Mouse (Mus musculus): Measurements from ENCODE around the gene Rap2c. TPM values are rescaled to one million over a fixed set of nuclear protein-coding genes. Genes with fewer than 3 reads are reported as not detected.

Rap2c gene
- polyA plus RNA-seq, 1 experiment from 2014 or later = 18.3 TPM

DNA sequence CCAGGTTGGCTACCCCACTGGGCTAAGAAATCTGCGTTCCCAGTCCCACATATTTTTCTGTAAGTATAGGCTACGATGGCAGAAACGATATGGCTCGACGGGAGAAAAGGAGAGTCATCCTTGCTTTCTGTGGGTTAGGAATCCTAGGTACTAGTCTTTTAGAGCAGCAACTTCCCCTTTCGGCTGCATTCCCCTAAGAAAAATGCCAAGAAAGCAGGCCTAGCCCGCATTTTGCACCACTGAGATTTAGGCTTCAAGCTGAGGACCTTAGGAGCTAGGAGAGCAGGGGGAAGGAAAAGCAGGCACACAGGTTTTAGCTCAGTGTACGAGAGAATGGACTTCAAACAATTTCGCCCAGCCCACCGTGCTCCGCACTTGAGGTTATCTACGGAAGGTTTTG is 892 bp downstream of the Rap2c start:
- H3K9me3 ChIP-seq = no peaks in the 10 kb centered on the region
- peaks cover 27% of the 10 kb centered on the region for H3K4me1 ChIP-seq (replicated peaks)
- H3K27ac ChIP-seq = no peak overlapping the region
- WGBS = 36% methylated on average over 12 of the region's 12 CpGs
- peaks cover 4% of the 10 kb centered on the region; the same call in 1 of the 2 replicates for H3K36me3 ChIP-seq
- H3K27me3 ChIP-seq = no peaks in the 10 kb centered on the region
- ATAC-seq = no peak
- H3K4me2 ChIP-seq (replicated peaks) = peak overlapping the region; percentile 64
- peak overlapping the region; percentile 52 for H3K4me3 ChIP-seq (replicated peaks)
- H3K9ac ChIP-seq (replicated peaks) = peak overlapping the region; percentile 46; the same call in 1 of the 2 replicates

DNA sequence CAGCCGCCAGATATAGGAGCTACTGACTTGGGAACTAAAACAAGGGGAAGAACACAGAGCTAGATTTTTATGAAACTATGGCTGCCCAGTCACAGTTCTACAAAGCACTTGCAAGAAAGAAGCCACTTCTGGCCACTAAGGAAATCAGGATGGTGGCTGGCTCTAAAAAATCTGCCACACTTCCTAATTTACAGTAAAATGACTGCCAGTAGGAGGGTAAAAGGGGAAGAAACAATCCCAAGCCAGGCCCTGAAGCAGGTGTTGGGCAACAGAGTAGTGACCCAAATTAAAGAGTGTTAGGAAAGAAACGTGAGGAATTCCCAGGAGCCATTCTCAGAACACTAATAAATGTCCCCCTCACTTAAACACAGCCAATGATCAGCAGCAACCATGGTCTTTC is 5.5 kb downstream of the Rap2c start:
- ATAC-seq = no peak
- WGBS = 76% methylated on average over 2 of the region's 2 CpGs
- Histone ChIP-seq H3K9ac (replicated peaks) (no peak overlapping the region), H3K9me3 (no peaks in the 10 kb centered on the region), H3K4me1 (replicated peaks) (peaks cover 22% of the 10 kb centered on the region), H3K27ac (no peak overlapping the region), H3K4me3 (replicated peaks) (no peak overlapping the region), H3K27me3 (no peaks in the 10 kb centered on the region), H3K36me3 (peaks cover 12% of the 10 kb centered on the region), H3K4me2 (replicated peaks) (no peak overlapping the region)

DNA sequence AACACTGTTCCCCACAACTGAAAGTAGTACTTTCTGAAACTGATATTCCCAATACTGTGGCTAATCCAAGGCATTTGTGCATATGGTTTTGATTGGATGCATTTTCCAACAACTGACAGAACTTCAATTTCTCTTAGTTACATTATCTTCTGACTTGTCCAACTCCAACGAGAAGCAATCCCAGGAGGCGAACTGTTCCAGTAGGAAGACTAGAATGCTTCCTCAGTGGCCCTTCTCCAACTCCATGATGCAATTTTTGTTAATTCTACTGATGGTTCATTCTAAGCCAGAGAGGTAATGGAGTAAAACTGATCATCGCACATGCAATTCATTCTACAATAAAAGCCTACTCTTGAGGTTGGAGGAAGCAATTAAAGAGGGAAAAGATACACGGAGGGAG is 7.5 kb downstream of the Rap2c start:
- H3K27ac ChIP-seq = no peak overlapping the region
- H3K4me3 ChIP-seq (replicated peaks) = no peak overlapping the region
- peaks cover 12% of the 10 kb centered on the region for H3K36me3 ChIP-seq
- H3K9ac ChIP-seq (replicated peaks) = no peak overlapping the region
- WGBS = 92% methylated on average over 4 of the region's 4 CpGs
- no peak overlapping the region for H3K4me2 ChIP-seq (replicated peaks)
- no peak for ATAC-seq
- H3K27me3 ChIP-seq = no peaks in the 10 kb centered on the region
- H3K4me1 ChIP-seq (replicated peaks) = peaks cover 6% of the 10 kb centered on the region; the same call in 1 of the 2 replicates
- H3K9me3 ChIP-seq = no peaks in the 10 kb centered on the region

DNA sequence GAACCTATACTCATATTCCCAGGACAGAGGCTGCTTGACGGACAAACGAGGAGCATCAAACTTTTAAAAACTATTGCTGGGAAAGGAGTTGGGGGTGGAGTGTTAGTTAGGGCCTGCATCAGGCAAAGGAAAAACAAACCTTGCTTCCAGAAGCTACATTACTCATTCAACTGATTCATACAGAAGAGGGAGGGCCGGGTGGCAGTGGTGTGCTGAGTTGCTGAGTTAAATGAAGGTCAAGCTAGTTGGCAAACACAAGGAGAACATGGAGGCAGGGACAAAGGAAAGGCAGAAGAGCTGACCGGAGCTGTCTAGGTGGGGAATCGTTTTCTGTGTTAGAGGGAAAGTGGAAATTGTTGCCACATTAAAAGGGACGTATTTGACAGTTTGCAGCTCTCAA is 17.0 kb downstream of the Rap2c start:
- no peak overlapping the region for H3K4me2 ChIP-seq (replicated peaks)
- no peaks in the 10 kb centered on the region for H3K36me3 ChIP-seq
- H3K9me3 ChIP-seq = no peaks in the 10 kb centered on the region
- no peak overlapping the region for H3K9ac ChIP-seq (replicated peaks)
- no peak overlapping the region for H3K27ac ChIP-seq
- no peak for ATAC-seq
- H3K4me1 ChIP-seq (replicated peaks) = no peaks in the 10 kb centered on the region
- no peak overlapping the region for H3K4me3 ChIP-seq (replicated peaks)
- H3K27me3 ChIP-seq = no peaks in the 10 kb centered on the region
- WGBS = 79% methylated on average over 6 of the region's 6 CpGs

DNA sequence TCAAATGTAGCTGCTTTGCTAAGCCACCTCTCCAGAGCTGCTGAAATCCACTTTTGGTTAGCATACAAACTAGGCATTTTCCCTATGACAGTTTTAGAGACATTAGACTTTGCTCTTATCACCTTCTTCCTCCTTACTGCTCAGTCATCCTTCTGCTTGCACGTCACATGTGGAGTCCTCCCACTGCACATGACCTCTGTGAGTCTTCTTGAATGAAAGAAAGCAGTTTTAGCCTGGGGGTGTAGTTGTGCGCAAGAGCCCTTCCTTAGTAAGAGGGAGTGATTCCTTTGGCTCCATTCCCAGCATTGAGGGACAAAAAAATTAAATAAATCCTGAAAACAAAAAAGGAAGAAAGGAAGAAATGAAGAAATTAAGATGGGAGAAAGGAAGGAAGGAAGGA is 22.5 kb downstream of the Rap2c start:
- Histone ChIP-seq H3K27ac (no peak overlapping the region), H3K9ac (replicated peaks) (no peak overlapping the region), H3K4me2 (replicated peaks) (no peak overlapping the region), H3K9me3 (no peaks in the 10 kb centered on the region), H3K36me3 (no peaks in the 10 kb centered on the region), H3K4me1 (replicated peaks) (no peaks in the 10 kb centered on the region), H3K27me3 (no peaks in the 10 kb centered on the region), H3K4me3 (replicated peaks) (no peak overlapping the region)
- 78% methylated on average over 2 of the region's 2 CpGs for WGBS
- ATAC-seq = no peak

DNA sequence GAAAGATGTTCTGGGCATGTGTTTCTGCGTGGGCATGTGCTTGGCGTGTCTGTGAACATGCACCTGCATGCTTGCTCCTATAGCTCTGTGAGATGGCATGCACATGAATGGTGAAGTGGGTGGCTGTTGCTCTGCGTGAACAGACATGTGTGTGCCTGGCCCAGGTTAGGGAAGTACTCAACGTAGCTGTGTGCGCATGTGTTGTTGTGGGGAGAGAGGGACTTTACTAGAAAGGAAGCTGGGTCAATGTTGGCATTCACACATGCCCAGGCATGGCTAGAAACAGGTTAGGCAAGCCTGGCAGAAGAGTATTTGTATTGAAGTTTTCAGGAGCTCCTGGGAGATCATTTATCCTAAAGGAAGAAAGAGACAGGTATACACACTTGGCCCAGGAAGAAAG is 26.5 kb downstream of the Rap2c start:
- Histone ChIP-seq H3K9me3 (no peaks in the 10 kb centered on the region), H3K4me3 (replicated peaks) (no peak overlapping the region), H3K36me3 (no peaks in the 10 kb centered on the region), H3K4me1 (replicated peaks) (no peaks in the 10 kb centered on the region), H3K27me3 (no peaks in the 10 kb centered on the region), H3K27ac (no peak overlapping the region), H3K9ac (replicated peaks) (no peak overlapping the region), H3K4me2 (replicated peaks) (no peak overlapping the region)
- 94% methylated on average over 5 of the region's 5 CpGs for WGBS
- ATAC-seq = no peak

DNA sequence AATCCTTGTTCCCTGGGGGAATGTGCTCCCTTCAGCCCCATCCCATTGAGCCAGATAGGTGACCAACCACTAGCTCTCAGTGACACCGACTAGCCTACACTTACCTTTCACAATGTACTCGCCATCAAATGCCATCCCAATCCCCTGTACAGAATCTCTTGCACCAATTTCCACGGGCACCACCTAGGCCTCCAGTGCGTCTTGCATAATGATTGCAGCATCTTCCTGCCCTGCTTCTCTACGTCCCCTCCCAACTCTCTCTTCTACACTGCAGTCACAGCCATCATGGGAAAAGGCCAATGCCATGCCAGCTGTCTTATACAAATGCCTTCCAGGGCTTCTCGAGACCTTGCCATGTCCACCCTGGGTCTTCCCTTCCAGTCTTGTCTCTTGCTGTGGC is 27.9 kb downstream of the Rap2c start:
- Histone ChIP-seq H3K4me3 (replicated peaks) (no peak overlapping the region), H3K9me3 (no peaks in the 10 kb centered on the region), H3K4me2 (replicated peaks) (no peak overlapping the region), H3K4me1 (replicated peaks) (no peaks in the 10 kb centered on the region), H3K9ac (replicated peaks) (no peak overlapping the region), H3K27me3 (no peaks in the 10 kb centered on the region), H3K27ac (no peak overlapping the region), H3K36me3 (no peaks in the 10 kb centered on the region)
- ATAC-seq = no peak
- WGBS = 92% methylated on average over 6 of the region's 6 CpGs

DNA sequence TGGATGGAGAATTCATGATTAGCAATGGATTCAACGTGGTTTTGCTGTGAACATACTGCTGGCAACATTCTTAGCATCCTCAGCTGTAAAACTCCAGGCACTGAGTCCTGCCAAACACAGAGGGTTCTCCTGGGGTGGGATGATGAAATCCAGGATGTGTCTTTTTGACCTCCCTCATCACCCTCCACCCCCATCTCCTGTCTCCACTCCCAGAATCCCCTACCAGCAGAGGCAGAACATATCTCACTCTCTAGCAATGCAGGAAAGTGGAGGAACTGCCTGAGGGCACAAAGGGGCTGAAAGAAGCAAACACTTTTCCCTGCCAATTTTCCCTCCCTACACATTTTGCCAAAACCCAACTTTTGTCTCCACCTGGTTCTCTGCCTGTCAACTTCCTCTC is 29.2 kb downstream of the Rap2c start:
- no peak overlapping the region for H3K9ac ChIP-seq (replicated peaks)
- no peaks in the 10 kb centered on the region for H3K36me3 ChIP-seq
- WGBS = 48% methylated on average over 1 of the region's 1 CpGs
- H3K4me2 ChIP-seq (replicated peaks) = no peak overlapping the region
- no peak overlapping the region for H3K4me3 ChIP-seq (replicated peaks)
- H3K4me1 ChIP-seq (replicated peaks) = no peaks in the 10 kb centered on the region
- H3K27ac ChIP-seq = no peak overlapping the region
- no peak for ATAC-seq
- H3K27me3 ChIP-seq = no peaks in the 10 kb centered on the region
- no peaks in the 10 kb centered on the region for H3K9me3 ChIP-seq

DNA sequence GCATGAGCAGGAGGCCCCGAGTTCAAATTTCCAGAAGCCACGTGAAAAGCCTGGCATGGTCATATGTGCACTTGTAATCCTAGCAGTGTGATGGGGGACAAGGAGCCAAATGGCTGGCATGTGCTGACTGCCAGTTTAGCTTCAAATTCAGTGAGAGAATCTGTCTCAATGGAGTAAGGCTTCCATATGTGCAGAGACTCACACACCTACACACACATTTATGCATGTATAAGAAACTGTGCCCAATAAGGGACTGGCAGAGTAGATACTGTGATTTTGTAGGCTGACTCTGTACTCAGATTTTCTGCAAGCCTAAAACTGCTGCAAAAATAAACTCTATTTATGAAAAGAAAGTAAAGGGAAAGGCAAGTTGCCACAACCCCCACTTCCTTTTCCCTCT is 39.4 kb downstream of the Rap2c start:
- Histone ChIP-seq H3K4me1 (replicated peaks) (no peaks in the 10 kb centered on the region), H3K27ac (no peak overlapping the region), H3K4me2 (replicated peaks) (no peak overlapping the region), H3K9ac (replicated peaks) (no peak overlapping the region), H3K36me3 (no peaks in the 10 kb centered on the region), H3K4me3 (replicated peaks) (no peak overlapping the region), H3K27me3 (no peaks in the 10 kb centered on the region), H3K9me3 (no peaks in the 10 kb centered on the region)
- 84% methylated on average over 2 of the region's 2 CpGs for WGBS
- ATAC-seq = no peak

DNA sequence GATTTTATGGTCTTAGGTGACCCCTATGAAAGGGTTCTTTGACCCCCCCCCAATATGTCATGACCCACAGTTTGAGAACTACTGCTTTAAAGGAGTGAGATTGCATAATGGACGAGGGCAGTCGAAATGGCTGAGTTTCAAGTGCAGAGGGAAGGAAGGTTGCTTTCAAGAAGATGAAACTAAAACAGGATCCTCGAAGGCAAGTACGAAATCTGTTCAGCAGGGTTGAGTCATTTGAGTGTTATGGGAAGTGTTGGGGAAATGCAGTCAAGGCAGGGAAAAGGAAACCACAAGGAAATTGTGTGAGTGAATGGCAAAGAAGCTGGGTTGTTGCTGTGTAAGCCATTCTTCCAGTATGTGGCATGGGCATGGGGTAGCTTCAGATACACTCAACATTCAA is 45.7 kb downstream of the Rap2c start:
- WGBS = 79% methylated on average over 4 of the region's 4 CpGs
- H3K4me1 ChIP-seq (replicated peaks) = no peaks in the 10 kb centered on the region

DNA sequence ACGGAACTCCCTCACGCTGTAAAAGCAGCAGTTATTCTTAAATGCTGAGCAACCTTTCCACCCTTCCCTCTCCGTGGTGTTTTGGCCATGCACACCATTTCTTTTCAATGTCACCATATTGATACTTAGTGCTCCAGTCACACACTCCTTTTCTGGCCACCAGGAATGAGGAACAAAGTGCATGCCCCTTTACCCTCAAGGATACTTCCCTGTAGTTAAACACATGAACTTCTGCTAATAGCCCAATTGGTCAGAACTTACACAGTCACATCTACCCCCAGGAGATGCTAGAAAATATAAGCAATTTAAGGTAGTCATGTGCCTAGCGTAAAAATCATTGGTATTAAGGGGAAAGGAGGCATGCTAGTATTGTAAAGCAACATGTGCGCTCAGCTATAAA is 47.9 kb downstream of the Rap2c start:
- 84% methylated on average over 5 of the region's 5 CpGs for WGBS
- no peak for ATAC-seq

More for the DNA sequence above, 45.7 kb downstream of the Rap2c start:
- Histone ChIP-seq H3K4me3 (replicated peaks) (no peak overlapping the region), H3K9me3 (no peaks in the 10 kb centered on the region), H3K27me3 (no peaks in the 10 kb centered on the region), H3K36me3 (no peaks in the 10 kb centered on the region), H3K27ac (no peak overlapping the region), H3K9ac (replicated peaks) (no peak overlapping the region), H3K4me2 (replicated peaks) (no peak overlapping the region)
- ATAC-seq = no peak

DNA sequence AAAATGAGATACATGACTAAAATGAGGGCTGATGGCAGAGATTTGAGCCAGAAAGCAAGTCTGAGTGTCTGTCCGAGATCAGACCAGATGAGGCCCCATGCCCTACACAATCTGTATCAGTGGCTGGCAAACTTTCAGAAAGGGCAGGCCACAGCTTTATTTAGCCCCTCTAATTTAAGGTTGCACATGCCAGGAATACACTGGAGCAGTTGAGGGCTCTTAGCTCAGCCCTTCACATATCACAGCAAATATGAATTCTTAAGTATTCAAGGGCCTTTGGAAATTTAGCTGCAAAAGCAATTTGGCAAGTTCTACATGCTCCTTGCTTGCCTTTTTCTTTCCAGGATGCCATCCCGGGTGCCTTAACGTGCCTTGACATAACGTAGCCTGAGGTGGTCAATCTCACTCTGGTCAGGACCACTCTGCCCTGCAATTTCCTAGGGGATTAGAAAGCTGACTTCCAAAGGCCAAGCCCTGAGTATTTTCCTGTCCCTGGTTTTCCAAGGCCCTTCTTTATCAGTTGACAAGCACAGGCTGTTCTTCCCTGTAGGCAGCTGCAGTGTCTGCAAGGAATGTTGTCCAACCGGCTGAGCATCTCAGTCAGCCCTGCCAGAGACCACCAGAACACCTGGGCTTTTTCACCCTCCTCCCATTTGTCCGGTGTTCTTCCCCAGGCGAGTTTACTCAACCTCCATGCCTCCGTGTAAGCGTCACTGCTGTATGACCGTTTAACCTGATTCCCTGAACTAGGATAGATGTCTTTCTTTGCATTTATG is 49.5 kb downstream of the Rap2c start:
- Histone ChIP-seq H3K4me2 (replicated peaks) (no peak overlapping the region), H3K9ac (replicated peaks) (no peak overlapping the region), H3K4me1 (replicated peaks) (no peaks in the 10 kb centered on the region), H3K9me3 (no peaks in the 10 kb centered on the region), H3K36me3 (no peaks in the 10 kb centered on the region), H3K27me3 (no peaks in the 10 kb centered on the region), H3K4me3 (replicated peaks) (no peak overlapping the region), H3K27ac (no peak overlapping the region)
- 77% methylated on average over 10 of the region's 10 CpGs for WGBS
- no peak for ATAC-seq

More for the DNA sequence above, 47.9 kb downstream of the Rap2c start:
- Histone ChIP-seq H3K27ac (no peak overlapping the region), H3K27me3 (no peaks in the 10 kb centered on the region), H3K4me3 (replicated peaks) (no peak overlapping the region), H3K4me2 (replicated peaks) (no peak overlapping the region), H3K4me1 (replicated peaks) (no peaks in the 10 kb centered on the region), H3K9ac (replicated peaks) (no peak overlapping the region), H3K36me3 (no peaks in the 10 kb centered on the region), H3K9me3 (no peaks in the 10 kb centered on the region)

DNA sequence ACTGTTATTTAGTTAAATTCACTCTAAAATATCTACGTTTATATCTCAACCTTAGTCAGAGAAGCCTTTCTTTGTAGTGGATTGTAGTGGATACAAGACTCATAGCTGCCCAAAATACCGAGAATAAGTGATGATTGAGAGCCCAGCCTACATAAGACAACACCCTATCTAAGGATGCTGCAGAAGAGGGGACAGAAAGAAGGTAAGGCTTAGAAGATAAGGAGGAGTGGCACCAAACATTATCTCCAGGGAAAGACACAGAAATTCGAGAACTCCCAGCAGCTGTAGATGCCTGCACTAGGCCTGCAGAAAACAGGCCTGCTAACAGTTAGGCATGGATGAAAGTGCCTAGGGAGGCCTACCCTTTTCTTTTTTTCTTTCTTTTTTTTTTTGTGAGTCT is 52.7 kb downstream of the Rap2c start:
- Histone ChIP-seq H3K27ac (no peak overlapping the region), H3K27me3 (no peaks in the 10 kb centered on the region), H3K9me3 (no peaks in the 10 kb centered on the region), H3K9ac (replicated peaks) (no peak overlapping the region), H3K4me2 (replicated peaks) (no peak overlapping the region), H3K4me3 (replicated peaks) (no peak overlapping the region), H3K36me3 (no peaks in the 10 kb centered on the region), H3K4me1 (replicated peaks) (no peaks in the 10 kb centered on the region)
- no peak for ATAC-seq
- 75% methylated on average over 3 of the region's 3 CpGs for whole genome bisulfite sequencing

Data from midbrain, embryonic 13.5 days (tissue).